Mouse (Mus musculus): ENCODE results near the gene Ints3. TPM values are rescaled to one million over a fixed set of nuclear protein-coding genes. Genes with fewer than 3 reads are reported as not detected.
A peak's percentile ranks its signal among the peaks of the same experiment; 100 is the strongest.

Ints3 gene
- polyA plus RNA-seq, 1 experiment from 2014 or later: 10.0 TPM

DNA sequence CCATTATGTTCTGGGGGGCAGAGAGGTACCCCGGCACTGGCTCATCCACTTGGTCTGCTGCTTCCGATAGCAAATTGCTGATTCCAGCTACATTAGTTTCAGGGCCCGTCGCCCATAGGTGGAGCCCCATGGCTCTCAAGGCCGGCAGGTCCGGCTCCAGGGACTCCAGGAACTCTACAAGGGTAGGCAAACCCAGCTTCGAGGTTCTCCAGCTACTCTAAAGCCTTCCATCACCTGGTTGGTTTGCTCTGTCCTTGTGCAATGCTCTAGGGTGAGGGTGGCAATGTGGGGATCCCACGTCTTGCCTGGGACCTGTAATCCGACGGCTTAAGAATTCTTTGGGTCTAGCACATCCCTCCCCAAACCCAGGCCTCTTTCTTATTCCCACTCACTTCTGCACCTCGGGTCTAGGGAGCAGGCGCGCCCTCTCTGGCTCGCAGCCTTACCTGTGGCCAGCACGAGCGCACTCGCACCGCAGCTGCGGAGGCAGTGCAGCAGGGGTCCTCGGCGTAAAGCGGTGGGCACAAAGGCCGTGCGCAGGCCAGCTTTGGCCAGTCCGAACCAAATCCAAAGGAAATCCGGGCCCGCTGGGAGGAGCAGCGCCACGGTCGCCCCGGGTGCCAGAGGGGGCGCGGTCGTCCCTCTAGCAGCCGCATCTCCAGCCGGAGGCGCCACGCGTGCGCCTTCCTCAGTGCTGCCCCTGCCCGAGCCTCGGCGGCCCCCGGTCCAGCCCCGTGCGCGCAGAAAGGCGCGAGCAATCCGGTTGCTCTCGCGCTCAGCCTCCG is 44.5 kb downstream of the Ints3 start:
- Histone ChIP-seq H3K4me1 (replicated peaks) (peaks cover 21% of the 10 kb centered on the region), H3K9me3 (replicated peaks) (no peaks in the 10 kb centered on the region), H3K27me3 (peaks cover 42% of the 10 kb centered on the region), H3K4me2 (peak overlapping the region; percentile 73), H3K27ac (no peak overlapping the region), H3K36me3 (peaks cover 31% of the 10 kb centered on the region), H3K9ac (peak overlapping the region; percentile 40), H3K4me3 (replicated peaks) (peak overlapping the region; percentile 54)
- peak; percentile 21 for ATAC-seq (ENCODE audit: low read depth)
- WGBS (ENCODE audit: insufficient replicate concordance): 8% methylated on average over 53 of the region's 53 CpGs
- no peak for DNase-seq

DNA sequence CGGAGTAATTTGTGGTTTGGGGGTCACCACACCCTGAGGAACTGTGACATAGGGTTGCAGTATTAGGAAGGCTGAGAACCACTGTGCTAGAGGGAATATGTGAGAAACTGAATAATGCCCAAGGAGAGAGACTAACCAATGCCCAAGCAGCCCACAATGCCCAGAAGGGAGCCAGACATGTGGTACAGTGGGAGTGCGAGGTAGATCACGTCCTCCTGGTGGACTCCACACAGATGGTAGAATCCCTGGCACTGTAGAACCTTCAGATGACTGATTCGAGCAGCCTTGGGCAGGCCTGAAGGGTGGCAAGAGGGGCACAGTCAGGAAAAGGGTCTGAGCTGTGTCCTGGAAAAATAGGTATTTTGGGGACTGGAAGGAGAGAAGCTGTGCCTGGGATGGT is 45.2 kb downstream of the Ints3 start:
- 62% methylated on average over 4 of the region's 4 CpGs for WGBS (ENCODE audit: insufficient replicate concordance)
- H3K9me3 ChIP-seq (replicated peaks): no peaks in the 10 kb centered on the region
- H3K4me3 ChIP-seq (replicated peaks): no peak overlapping the region
- H3K4me1 ChIP-seq (replicated peaks): peaks cover 21% of the 10 kb centered on the region
- peaks cover 42% of the 10 kb centered on the region for H3K27me3 ChIP-seq
- no peak overlapping the region for H3K4me2 ChIP-seq
- no peak overlapping the region for H3K27ac ChIP-seq
- H3K36me3 ChIP-seq: peaks cover 23% of the 10 kb centered on the region
- ATAC-seq (ENCODE audit: low read depth) (no peak), DNase-seq (no peak)
- H3K9ac ChIP-seq: no peak overlapping the region

DNA sequence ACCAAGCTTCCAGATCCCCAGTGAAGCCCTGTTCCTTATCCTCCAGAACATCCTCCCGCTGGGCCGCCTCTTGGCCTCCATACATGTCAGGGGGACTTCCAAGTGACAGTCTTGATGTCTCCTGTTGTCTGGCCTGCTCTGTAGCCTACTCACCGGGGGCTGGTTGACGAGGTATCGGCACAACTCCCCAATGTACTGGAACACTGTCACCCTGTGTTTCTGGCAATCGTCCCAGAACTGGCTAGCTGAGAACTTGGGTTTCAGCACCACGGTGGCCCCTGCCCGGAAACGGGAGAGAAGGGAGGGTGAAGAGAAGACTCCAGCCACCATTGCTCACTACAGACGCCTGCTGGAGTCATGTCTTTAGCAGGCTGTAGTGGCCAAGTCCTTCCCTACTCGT is 45.9 kb downstream of the Ints3 start:
- Histone ChIP-seq H3K27me3 (peaks cover 42% of the 10 kb centered on the region), H3K9ac (no peak overlapping the region), H3K4me3 (replicated peaks) (no peak overlapping the region), H3K9me3 (replicated peaks) (no peaks in the 10 kb centered on the region), H3K36me3 (peaks cover 16% of the 10 kb centered on the region), H3K4me1 (replicated peaks) (peaks cover 21% of the 10 kb centered on the region), H3K4me2 (no peak overlapping the region), H3K27ac (no peak overlapping the region)
- 68% methylated on average over 11 of the region's 11 CpGs for WGBS (ENCODE audit: insufficient replicate concordance)
- DNase-seq (no peak), ATAC-seq (ENCODE audit: low read depth) (no peak)

DNA sequence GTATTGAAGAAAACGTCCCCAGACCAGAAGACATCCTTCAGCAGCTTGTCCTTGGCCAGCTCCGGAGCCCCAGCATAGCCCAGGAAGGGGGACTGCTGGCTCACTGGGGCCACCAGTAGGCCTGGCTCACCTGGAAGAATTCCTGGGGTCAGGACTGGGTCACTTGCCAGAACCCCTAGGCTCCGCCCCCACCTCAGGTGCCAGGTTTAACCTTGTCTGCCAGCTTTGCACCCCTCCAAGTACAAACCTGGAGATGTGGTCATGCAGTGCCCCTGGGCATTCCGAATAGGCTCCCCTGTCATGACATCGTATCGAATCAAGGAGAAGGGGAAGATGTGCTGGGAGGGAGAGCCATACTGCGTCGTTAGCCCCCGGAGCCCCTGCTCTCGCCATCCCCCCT is 46.6 kb downstream of the Ints3 start:
- peaks cover 10% of the 10 kb centered on the region for H3K36me3 ChIP-seq
- H3K27me3 ChIP-seq: peaks cover 42% of the 10 kb centered on the region
- no peak overlapping the region for H3K4me3 ChIP-seq (replicated peaks)
- DNase-seq (no peak), ATAC-seq (ENCODE audit: low read depth) (no peak)
- H3K9ac ChIP-seq: no peak overlapping the region
- WGBS (ENCODE audit: insufficient replicate concordance): 74% methylated on average over 10 of the region's 10 CpGs
- H3K4me1 ChIP-seq (replicated peaks): peaks cover 21% of the 10 kb centered on the region
- H3K4me2 ChIP-seq: no peak overlapping the region
- no peaks in the 10 kb centered on the region for H3K9me3 ChIP-seq (replicated peaks)
- no peak overlapping the region for H3K27ac ChIP-seq

DNA sequence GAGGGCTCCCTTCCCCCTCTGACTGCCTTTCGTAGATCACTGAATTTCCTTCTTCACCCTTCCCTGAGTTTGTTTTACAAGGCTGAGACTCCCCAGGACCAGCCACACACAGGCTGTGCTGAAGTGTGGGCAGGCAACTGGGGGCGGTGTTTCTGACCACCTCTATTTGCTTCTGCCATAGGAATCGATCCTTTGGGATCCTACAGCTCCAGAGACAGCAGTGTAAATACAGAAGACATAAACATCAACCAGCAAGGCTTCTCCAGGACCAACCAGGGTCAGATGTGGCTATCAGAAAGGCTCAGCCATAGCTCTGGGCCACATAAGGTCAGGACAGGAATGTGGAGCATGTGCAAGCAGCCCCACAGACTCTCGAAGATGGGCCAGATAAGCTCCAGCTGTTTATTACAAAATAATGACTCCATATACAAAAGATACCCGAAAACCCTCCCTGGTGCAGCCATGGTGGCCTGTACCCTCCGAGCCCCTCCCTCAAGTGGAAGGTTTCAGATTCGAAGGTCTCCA is 48.5 kb downstream of the Ints3 start:
- ATAC-seq (ENCODE audit: low read depth) (no peak), DNase-seq (no peak)
- Histone ChIP-seq H3K27ac (no peak overlapping the region), H3K36me3 (no peaks in the 10 kb centered on the region), H3K9ac (no peak overlapping the region), H3K27me3 (peaks cover 27% of the 10 kb centered on the region), H3K9me3 (replicated peaks) (no peaks in the 10 kb centered on the region), H3K4me2 (no peak overlapping the region), H3K4me1 (replicated peaks) (peaks cover 15% of the 10 kb centered on the region), H3K4me3 (replicated peaks) (no peak overlapping the region)
- WGBS (ENCODE audit: insufficient replicate concordance): 64% methylated on average over 7 of the region's 7 CpGs

DNA sequence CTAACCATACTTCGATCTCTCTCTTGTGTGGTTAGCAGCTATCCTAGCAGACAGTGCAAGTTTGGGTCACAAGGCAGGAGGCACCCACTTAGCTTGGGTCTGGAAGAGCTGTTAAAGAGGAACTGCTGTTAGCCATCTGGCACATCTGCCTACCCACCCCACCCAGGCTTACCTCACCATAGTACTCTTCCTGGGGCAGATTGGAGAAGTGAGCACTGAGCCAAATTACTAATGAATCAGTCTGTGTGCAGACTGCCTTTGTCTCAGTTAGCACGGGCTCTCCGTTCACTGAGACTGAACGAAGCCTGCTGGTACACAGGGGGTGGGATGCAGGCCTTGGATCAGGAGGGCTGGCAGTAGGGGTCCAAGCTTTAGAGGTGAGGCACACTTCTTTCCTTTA is 49.7 kb downstream of the Ints3 start:
- H3K4me3 ChIP-seq (replicated peaks): no peak overlapping the region
- no peaks in the 10 kb centered on the region for H3K36me3 ChIP-seq
- H3K27ac ChIP-seq: no peak overlapping the region
- DNase-seq (no peak), ATAC-seq (ENCODE audit: low read depth) (no peak)
- H3K9me3 ChIP-seq (replicated peaks): no peaks in the 10 kb centered on the region
- WGBS (ENCODE audit: insufficient replicate concordance): 55% methylated on average over 4 of the region's 4 CpGs
- H3K9ac ChIP-seq: no peak overlapping the region
- H3K27me3 ChIP-seq: peaks cover 15% of the 10 kb centered on the region
- H3K4me2 ChIP-seq: no peak overlapping the region
- H3K4me1 ChIP-seq (replicated peaks): 0 out of 2 replicates have a peak, but pooled peaks cover 4% of the 10 kb centered on the region

DNA sequence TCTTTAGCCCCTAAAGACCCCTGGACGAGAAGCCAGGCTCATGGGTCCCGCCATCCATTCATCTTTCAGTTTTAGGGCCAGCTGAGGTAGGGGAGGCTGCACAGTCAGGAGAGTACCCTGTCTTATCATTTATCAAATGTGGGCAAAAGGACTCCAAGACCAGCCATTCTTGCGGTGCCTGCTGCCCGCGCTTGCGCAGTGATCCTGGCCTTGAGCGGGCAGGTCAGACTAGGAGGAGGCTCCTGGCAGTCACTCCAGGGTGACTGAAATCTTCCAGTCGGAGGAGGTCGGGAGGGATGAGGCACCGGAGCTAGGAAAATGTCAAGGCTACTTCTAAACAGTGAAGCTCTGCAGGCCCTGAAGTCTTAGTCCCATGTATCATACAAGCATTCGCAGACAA is 51.7 kb downstream of the Ints3 start:
- Histone ChIP-seq H3K4me2 (no peak overlapping the region), H3K4me3 (replicated peaks) (no peak overlapping the region), H3K27me3 (no peaks in the 10 kb centered on the region), H3K9me3 (replicated peaks) (no peaks in the 10 kb centered on the region), H3K4me1 (replicated peaks) (0 out of 2 replicates have a peak, but pooled peaks cover 4% of the 10 kb centered on the region), H3K36me3 (no peaks in the 10 kb centered on the region), H3K9ac (no peak overlapping the region), H3K27ac (no peak overlapping the region)
- ATAC-seq (ENCODE audit: low read depth) (no peak), DNase-seq (no peak)
- 69% methylated on average over 11 of the region's 11 CpGs for WGBS (ENCODE audit: insufficient replicate concordance)

DNA sequence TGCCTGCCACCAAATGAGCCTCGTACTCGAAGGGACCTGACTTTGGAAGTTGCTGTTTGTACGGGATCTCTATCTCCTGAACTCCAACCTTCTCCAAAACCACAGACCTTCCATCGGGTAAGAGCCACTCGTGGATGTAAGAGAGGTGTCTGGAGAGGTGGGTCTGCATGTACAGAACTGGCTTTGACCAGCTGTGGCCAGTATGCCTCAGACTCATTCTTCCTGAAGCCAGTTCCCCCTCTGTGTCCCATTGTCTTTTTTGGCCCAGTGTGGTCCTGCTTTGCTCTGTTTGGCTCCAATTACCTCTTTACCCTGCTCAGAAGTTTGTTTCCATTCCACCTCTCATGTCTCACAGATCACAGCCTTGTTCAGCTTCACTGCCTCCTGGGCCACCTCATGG is 54.9 kb downstream of the Ints3 start:
- H3K4me1 ChIP-seq (replicated peaks): peaks cover 10% of the 10 kb centered on the region; the same call in 1 of the 2 replicates
- H3K4me2 ChIP-seq: no peak overlapping the region
- no peaks in the 10 kb centered on the region for H3K27me3 ChIP-seq
- ATAC-seq (ENCODE audit: low read depth): no peak
- DNase-seq: no peak
- H3K36me3 ChIP-seq: no peaks in the 10 kb centered on the region
- H3K9me3 ChIP-seq (replicated peaks): no peaks in the 10 kb centered on the region
- WGBS (ENCODE audit: insufficient replicate concordance): 58% methylated on average over 5 of the region's 5 CpGs
- no peak overlapping the region for H3K27ac ChIP-seq
- H3K9ac ChIP-seq: no peak overlapping the region
- H3K4me3 ChIP-seq (replicated peaks): no peak overlapping the region

DNA sequence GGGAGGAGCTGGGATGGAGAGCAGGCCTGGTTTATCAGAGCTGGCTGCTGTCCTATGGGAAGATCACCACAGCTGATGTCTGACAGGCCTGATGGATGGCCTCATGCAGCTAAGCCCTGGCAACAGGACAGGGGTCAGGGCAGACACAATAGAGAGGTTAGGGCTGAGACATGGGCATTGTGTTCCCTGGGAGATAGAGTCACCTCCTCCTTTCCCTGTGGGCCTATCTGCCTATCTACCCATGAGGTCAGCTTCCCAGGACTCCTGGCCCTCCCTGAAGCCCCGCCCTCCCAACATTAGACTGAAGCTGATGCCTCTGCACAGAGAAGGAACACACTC is 57.2 kb downstream of the Ints3 start:
- Histone ChIP-seq H3K9ac (no peak overlapping the region), H3K9me3 (replicated peaks) (no peaks in the 10 kb centered on the region), H3K4me2 (no peak overlapping the region), H3K27me3 (no peaks in the 10 kb centered on the region), H3K4me1 (replicated peaks) (peaks cover 10% of the 10 kb centered on the region; the same call in 1 of the 2 replicates), H3K36me3 (no peaks in the 10 kb centered on the region), H3K4me3 (replicated peaks) (no peak overlapping the region), H3K27ac (no peak overlapping the region)
- 89% methylated on average over 1 of the region's 1 CpGs for WGBS (ENCODE audit: insufficient replicate concordance)
- ATAC-seq (ENCODE audit: low read depth) (peak; percentile 44; the same call in 1 of the 2 replicates), DNase-seq (no peak)

DNA sequence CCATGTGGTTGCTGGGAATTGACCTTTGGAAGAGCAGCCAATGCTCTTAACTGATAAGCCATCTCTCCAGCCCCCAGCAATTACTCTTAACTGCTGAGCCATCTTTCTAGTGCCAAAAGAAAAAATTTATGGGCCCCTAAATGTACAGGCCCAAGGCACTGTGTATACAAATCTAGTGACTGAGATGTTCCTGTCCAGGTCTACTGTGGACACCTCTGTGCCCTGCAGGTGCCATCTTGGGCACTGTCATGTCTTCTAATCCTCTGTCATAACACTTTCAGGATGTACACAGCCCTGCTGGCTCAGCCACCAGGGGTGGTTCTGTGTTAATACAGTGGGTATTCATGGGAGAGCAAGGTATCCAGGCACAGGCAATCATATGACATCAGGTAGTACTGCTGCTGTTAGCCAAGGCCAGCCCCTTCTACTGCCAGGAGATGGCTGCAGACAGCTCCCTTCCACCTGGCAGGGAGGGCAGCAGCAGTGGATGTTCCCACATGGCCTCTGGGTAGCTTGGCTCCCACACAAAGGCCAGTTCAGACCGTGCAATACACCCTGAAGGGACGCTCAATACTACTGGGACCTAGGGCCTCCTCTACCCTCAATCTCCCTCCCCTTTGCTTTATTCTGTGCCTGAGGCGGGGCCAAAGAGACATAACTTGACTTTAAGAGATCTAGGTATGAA is 57.7 kb downstream of the Ints3 start:
- H3K27me3 ChIP-seq: no peaks in the 10 kb centered on the region
- ATAC-seq (ENCODE audit: low read depth) (no peak; the same call in 1 of the 2 replicates), DNase-seq (no peak)

DNA sequence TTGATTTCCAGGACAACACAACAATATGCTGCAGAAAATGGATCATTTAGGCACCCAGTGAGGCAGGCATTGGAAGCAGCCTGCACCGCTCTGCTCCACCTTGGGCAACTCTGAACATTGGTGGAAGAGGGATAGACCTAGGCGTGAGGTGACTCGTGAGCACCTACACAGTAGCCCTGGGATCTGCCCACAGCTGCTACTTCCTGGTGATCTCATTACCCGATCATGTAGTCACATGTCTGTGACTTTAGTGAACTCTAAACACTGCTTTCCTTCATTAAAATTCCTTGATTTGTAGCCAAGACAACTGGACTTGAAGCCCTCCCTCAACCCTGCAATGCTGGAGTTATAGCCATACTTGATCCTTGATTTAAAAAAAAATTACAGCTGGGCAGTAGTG is 59.1 kb downstream of the Ints3 start:
- Histone ChIP-seq H3K27ac (no peak overlapping the region), H3K9ac (no peak overlapping the region), H3K9me3 (replicated peaks) (no peaks in the 10 kb centered on the region), H3K4me1 (replicated peaks) (peaks cover 10% of the 10 kb centered on the region; the same call in 1 of the 2 replicates), H3K36me3 (no peaks in the 10 kb centered on the region), H3K4me2 (no peak overlapping the region), H3K4me3 (replicated peaks) (no peak overlapping the region), H3K27me3 (no peaks in the 10 kb centered on the region)
- DNase-seq (no peak), ATAC-seq (ENCODE audit: low read depth) (no peak)
- 59% methylated on average over 4 of the region's 4 CpGs for WGBS (ENCODE audit: insufficient replicate concordance)

More for the DNA sequence above, 57.7 kb downstream of the Ints3 start:
- Histone ChIP-seq H3K9ac (no peak overlapping the region), H3K4me1 (replicated peaks) (peaks cover 10% of the 10 kb centered on the region; the same call in 1 of the 2 replicates), H3K4me2 (no peak overlapping the region), H3K9me3 (replicated peaks) (no peaks in the 10 kb centered on the region), H3K27ac (no peak overlapping the region), H3K36me3 (no peaks in the 10 kb centered on the region), H3K4me3 (replicated peaks) (no peak overlapping the region)
- 59% methylated on average over 3 of the region's 3 CpGs for WGBS (ENCODE audit: insufficient replicate concordance)

Measured in liver, embryonic 13.5 days (tissue).